Mouse (Mus musculus) lung, postnatal 25 days (tissue): ENCODE data around the gene Tent4a.

Experiments
- DNase-seq: peaks from one replicate; pipeline ENCODE4 v3.0.0; 2022; ENCODE audit warnings: low spot score

Tent4a gene

GRCm38 (mm10) chr13:69519137-69519536, 15.3 kb downstream of the Tent4a start:
- DNase-seq, result no peak

- DNase-seq, result no peak
These were observed 17.0 kb downstream of the Tent4a start for GRCm38 (mm10) chr13:69517445-69517844.

GRCm38 (mm10) chr13:69515091-69515490, 19.3 kb downstream of the Tent4a start:
- DNase-seq, result no peak

- peak; percentile 61 for DNase-seq
These were observed 24.8 kb downstream of the Tent4a start for GRCm38 (mm10) chr13:69509391-69510244.

- no peak for DNase-seq
These were observed 26.8 kb downstream of the Tent4a start for GRCm38 (mm10) chr13:69507666-69508065.

- DNase-seq, result no peak
These were observed 27.9 kb downstream of the Tent4a start for GRCm38 (mm10) chr13:69506341-69507086.

- no peak for DNase-seq
These were observed 31.6 kb downstream of the Tent4a start for GRCm38 (mm10) chr13:69502863-69503262.

GRCm38 (mm10) chr13:69502157-69502750, 32.2 kb downstream of the Tent4a start:
- DNase-seq, result no peak

GRCm38 (mm10) chr13:69498276-69498675, 36.1 kb downstream of the Tent4a start:
- no peak for DNase-seq

- DNase-seq, result peak; percentile 54
These were observed 41.4 kb downstream of the Tent4a start for GRCm38 (mm10) chr13:69492876-69493463.

- DNase-seq, result no peak
These were observed 44.6 kb downstream of the Tent4a start for GRCm38 (mm10) chr13:69489777-69490176.

- DNase-seq, result peak; percentile 8
These were observed 45.7 kb downstream of the Tent4a start for GRCm38 (mm10) chr13:69488565-69489255.

GRCm38 (mm10) chr13:69487611-69488275, 46.7 kb downstream of the Tent4a start:
- DNase-seq, result no peak

GRCm38 (mm10) chr13:69487108-69487507, 47.3 kb downstream of the Tent4a start:
- peak; percentile 7 for DNase-seq

GRCm38 (mm10) chr13:69485833-69486232, 48.6 kb downstream of the Tent4a start:
- no peak for DNase-seq

GRCm38 (mm10) chr13:69485326-69485725, 49.1 kb downstream of the Tent4a start:
- peak; percentile 33 for DNase-seq

- no peak for DNase-seq
These were observed 51.7 kb downstream of the Tent4a start for GRCm38 (mm10) chr13:69482751-69483150.

GRCm38 (mm10) chr13:69481634-69482505, 52.5 kb downstream of the Tent4a start:
- DNase-seq, result peak; percentile 59

GRCm38 (mm10) chr13:69481026-69481425, 53.4 kb downstream of the Tent4a start:
- DNase-seq, result no peak

- no peak for DNase-seq
These were observed 54.5 kb downstream of the Tent4a start for GRCm38 (mm10) chr13:69479906-69480305.
